Mouse (Mus musculus): Measurements from ENCODE around the gene Aldoc.

DNA sequence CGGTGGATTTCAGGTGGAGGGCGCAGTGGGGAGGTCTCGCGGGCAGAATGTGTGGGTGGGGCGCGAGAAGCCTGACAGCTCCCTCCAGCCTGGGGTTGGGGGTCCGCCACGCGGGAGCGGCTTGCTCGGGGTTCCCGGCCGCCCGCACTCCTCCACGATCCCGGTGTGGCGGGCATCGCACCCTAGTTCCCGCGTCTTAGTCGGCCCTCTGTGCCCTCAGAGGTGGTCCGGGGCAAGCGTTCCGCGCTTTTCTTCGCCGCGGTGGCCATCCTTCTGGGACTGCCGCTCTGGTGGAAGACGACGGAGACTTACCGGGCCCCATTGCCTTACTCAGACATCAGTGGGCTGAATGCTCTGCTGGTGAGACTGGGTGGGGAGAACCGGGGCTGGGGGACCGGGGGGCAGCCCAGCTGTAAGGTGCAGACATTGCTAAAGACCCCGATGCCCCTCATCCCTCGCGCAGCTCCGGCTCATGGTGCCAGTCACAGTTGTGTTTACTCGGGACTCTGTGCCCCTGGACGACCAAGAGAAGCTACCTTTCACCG is 5.8 kb downstream of the Aldoc start:
- TF ChIP-seq TCF12 (IDR thresholded peaks at IDR 0.05; ENCODE audit: insufficient read depth, poor library complexity, severe bottlenecking) (no peak), CEBPB (IDR thresholded peaks at IDR 0.05; ENCODE audit: insufficient read depth, poor library complexity, severe bottlenecking) (no peak)

All from myocyte (in vitro differentiated cells).